Mouse (Mus musculus) small intestine, adult 2 months (tissue): Measurements from ENCODE around the gene Col11a2.

Source experiments
- CTCF ChIP-seq: fragments of 200-500 bp; IDR thresholded peaks from 2 replicates; pipeline ENCODE4 v1.5.1; 2012; ENCODE audit warnings: low read depth, mild to moderate bottlenecking, control low read depth, inconsistent platforms, low read length, moderate library complexity, mixed read lengths; ENCODE audit not compliant: insufficient replicate concordance, insufficient read length; ENCODE audit errors: extremely low read depth
- POLR2A ChIP-seq: fragments of 200-500 bp; IDR thresholded peaks from 2 replicates; pipeline ENCODE4 v1.6.1; 2012; ENCODE audit warnings: low read depth, mild to moderate bottlenecking, control low read depth, inconsistent platforms, low read length, moderate library complexity

DNA sequence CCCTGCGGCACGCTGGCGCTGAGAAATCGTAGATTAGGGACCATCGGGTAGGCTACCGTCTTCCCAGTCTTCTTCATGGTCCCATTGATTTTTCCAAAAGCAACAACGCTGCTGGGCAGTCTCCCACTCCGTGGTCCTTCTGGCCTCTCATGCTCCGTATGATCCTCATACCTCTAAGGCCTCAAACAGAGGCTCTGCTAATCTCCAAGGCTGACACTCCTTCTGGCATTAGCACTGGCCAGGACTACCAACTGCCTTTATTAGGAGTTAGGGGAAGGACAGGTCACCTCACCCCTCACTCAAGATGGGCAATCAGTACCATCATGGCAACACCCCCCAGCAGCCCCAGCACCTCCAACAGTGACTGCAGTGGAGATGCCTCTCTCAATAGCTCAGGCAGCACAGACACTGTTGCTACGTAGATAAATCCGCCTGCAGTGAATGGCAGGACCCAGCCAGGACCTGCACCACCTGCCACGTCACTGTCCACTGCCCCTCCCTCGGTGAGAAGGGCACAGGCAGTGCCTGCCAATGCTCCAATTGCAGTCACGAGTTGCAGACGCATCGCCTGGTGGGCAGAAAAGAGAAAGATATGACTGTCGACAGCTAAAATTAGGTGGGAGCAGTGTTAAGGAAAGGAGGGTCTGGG is 10.6 kb upstream of the Col11a2 start:
- TF ChIP-seq CTCF (no peak), POLR2A (no peak)
